Mouse (Mus musculus) kidney, adult 9 months (tissue): ENCODE measurements around the gene Ttc28.

Source experiments
- DNase-seq: peaks from one replicate; pipeline ENCODE4 v3.0.0; 2022

Gene Ttc28

GRCm38 (mm10) chr5:111011271-111011670 is 131.7 kb downstream of the Ttc28 start:
- DNase-seq = peak; percentile 67

- no peak for DNase-seq
Observed at GRCm38 (mm10) chr5:111012064-111012463, 132.5 kb downstream of the Ttc28 start.

- no peak for DNase-seq
Observed at GRCm38 (mm10) chr5:111012587-111012986, 133.0 kb downstream of the Ttc28 start.

- DNase-seq = no peak
Observed at GRCm38 (mm10) chr5:111014960-111015359, 135.4 kb downstream of the Ttc28 start.

- DNase-seq = no peak
Observed at GRCm38 (mm10) chr5:111017319-111017718, 137.7 kb downstream of the Ttc28 start.

GRCm38 (mm10) chr5:111022339-111022738 is 142.7 kb downstream of the Ttc28 start:
- no peak for DNase-seq

GRCm38 (mm10) chr5:111022940-111023339 is 143.3 kb downstream of the Ttc28 start:
- no peak for DNase-seq

GRCm38 (mm10) chr5:111024621-111025020 is 145.0 kb downstream of the Ttc28 start:
- DNase-seq = no peak

GRCm38 (mm10) chr5:111025476-111025875 is 145.9 kb downstream of the Ttc28 start:
- no peak for DNase-seq

GRCm38 (mm10) chr5:111026209-111026608 is 146.6 kb downstream of the Ttc28 start:
- no peak for DNase-seq

GRCm38 (mm10) chr5:111028340-111028739 is 148.7 kb downstream of the Ttc28 start:
- no peak for DNase-seq

GRCm38 (mm10) chr5:111028952-111029351 is 149.3 kb downstream of the Ttc28 start:
- no peak for DNase-seq

GRCm38 (mm10) chr5:111032687-111033295 is 153.2 kb downstream of the Ttc28 start:
- DNase-seq = no peak

- DNase-seq = no peak
Observed at GRCm38 (mm10) chr5:111033489-111033888, 153.9 kb downstream of the Ttc28 start.

GRCm38 (mm10) chr5:111037123-111037748 is 157.6 kb downstream of the Ttc28 start:
- no peak for DNase-seq

- DNase-seq = no peak
Observed at GRCm38 (mm10) chr5:111039771-111040170, 160.2 kb downstream of the Ttc28 start.

- DNase-seq = no peak
Observed at GRCm38 (mm10) chr5:111041952-111042351, 162.3 kb downstream of the Ttc28 start.

GRCm38 (mm10) chr5:111044193-111044592 is 164.6 kb downstream of the Ttc28 start:
- no peak for DNase-seq

GRCm38 (mm10) chr5:111046359-111046758 is 166.8 kb downstream of the Ttc28 start:
- DNase-seq = no peak

GRCm38 (mm10) chr5:111046841-111047476 is 167.4 kb downstream of the Ttc28 start:
- DNase-seq = no peak

GRCm38 (mm10) chr5:111048036-111048435 is 168.4 kb downstream of the Ttc28 start:
- no peak for DNase-seq

- DNase-seq = no peak
Observed at GRCm38 (mm10) chr5:111049584-111049983, 170.0 kb downstream of the Ttc28 start.

GRCm38 (mm10) chr5:111050135-111050534 is 170.5 kb downstream of the Ttc28 start:
- no peak for DNase-seq

GRCm38 (mm10) chr5:111054380-111054779 is 174.8 kb downstream of the Ttc28 start:
- no peak for DNase-seq
